In the genomic region with DNA sequence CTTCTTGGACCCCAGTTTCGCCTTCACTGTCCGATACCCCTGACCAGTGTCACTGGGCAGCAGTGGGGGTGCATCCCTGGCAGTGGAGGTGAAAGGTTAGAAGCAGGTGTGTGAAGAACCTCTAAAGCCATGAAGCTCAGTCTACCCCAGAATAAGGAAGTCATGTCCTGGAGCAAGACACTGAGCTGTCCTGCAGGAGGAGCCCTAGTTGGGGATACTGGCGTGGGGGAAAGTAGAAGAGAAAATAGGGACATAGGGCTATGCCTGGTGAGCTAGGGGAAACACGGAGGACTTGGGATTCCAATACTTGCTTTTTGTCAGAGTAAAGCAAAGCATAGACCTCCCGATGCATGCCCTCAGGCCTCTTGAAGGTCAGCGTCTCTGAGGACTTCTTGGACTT, we compare ENCODE assay signal across 9 mouse cellular contexts. TPM values are rescaled to one million over a fixed set of nuclear protein-coding genes. Genes with fewer than 3 reads are reported as not detected.
DNase-seq lines count a peak whose midpoint lies in the region; ATAC-seq and TF ChIP-seq lines count a peak whose summit lies in the region.
"Had no signal": no experiment of that assay in that cellular context is flagged by ENCODE, and none has a peak within 500 bp of the region (broad histone marks: within the 10 kb centered on the region; RNA-seq: fewer than 3 reads in every experiment).

No protein-coding gene starts in this region.

- H3K9me3 ChIP-seq in kidney, postnatal 0 days (replicated peaks; ENCODE audit: low read length), result no peaks in the 10 kb centered on the region
- no peaks in the 10 kb centered on the region for H3K9me3 ChIP-seq in hindbrain, embryonic 14.5 days (ENCODE audit: control insufficient read depth, low read length)
- H3K9me3 ChIP-seq in midbrain, embryonic 14.5 days (ENCODE audit: control insufficient read depth, low read length), result no peaks in the 10 kb centered on the region

- no peak; the same call in 1 of the 2 replicates for TF ChIP-seq CTCF in kidney, postnatal 0 days (IDR thresholded peaks at IDR 0.05; ENCODE audit: low read depth)
- no peak for TF ChIP-seq CTCF in bone marrow macrophage, adult 2 months (IDR thresholded peaks at IDR 0.05; ENCODE audit: low read depth, low read length)

- WGBS in kidney, postnatal 0 days, result 74% methylated on average over 6 of the region's 6 CpGs
- WGBS in hindbrain, embryonic 14.5 days, result 81% methylated on average over 6 of the region's 6 CpGs
- 77% methylated on average over 6 of the region's 6 CpGs for WGBS in midbrain, embryonic 14.5 days

- no peaks in the 10 kb centered on the region for H3K27me3 ChIP-seq in kidney, postnatal 0 days (ENCODE audit: insufficient read depth, low read length)
- no peaks in the 10 kb centered on the region for H3K27me3 ChIP-seq in hindbrain, embryonic 14.5 days (ENCODE audit: control insufficient read depth, insufficient read depth, low read length)
- H3K27me3 ChIP-seq in midbrain, embryonic 14.5 days (ENCODE audit: control insufficient read depth, insufficient read depth, low read length), result no peaks in the 10 kb centered on the region

- peak overlapping the region; percentile 92 for H3K4me2 ChIP-seq in kidney, postnatal 0 days (ENCODE audit: low read length)
- peak overlapping the region; percentile 95 for H3K4me2 ChIP-seq in hindbrain, embryonic 14.5 days (replicated peaks)
- H3K4me2 ChIP-seq in midbrain, embryonic 14.5 days (ENCODE audit: low read length), result peak overlapping the region; percentile 90; the same call in 1 of the 2 replicates

- H3K4me3 ChIP-seq in kidney, postnatal 0 days (replicated peaks; ENCODE audit: low read depth, low read length), result peak overlapping the region; percentile 95
- H3K4me3 ChIP-seq in bone marrow macrophage, adult 2 months (ENCODE audit: insufficient read depth, low read length), result peak overlapping the region; percentile 100
- H3K4me3 ChIP-seq in hindbrain, embryonic 14.5 days (replicated peaks; ENCODE audit: low read length), result peak overlapping the region; percentile 83; the same call in 1 of the 2 replicates
- peak overlapping the region; percentile 55; the same call in 1 of the 2 replicates for H3K4me3 ChIP-seq in midbrain, embryonic 14.5 days (replicated peaks; ENCODE audit: low read depth, low read length)

- peak overlapping the region; percentile 86; the same call in 1 of the 2 replicates for H3K9ac ChIP-seq in kidney, postnatal 0 days (ENCODE audit: low read depth, low read length)
- no peak overlapping the region for H3K9ac ChIP-seq in hindbrain, embryonic 14.5 days
- H3K9ac ChIP-seq in midbrain, embryonic 14.5 days (replicated peaks; ENCODE audit: low read length), result no peak overlapping the region

- DNase-seq in kidney, postnatal 0 days (ENCODE audit: low spot score), result no peak
- no peak for DNase-seq in kidney, adult 9 months
- no peak for DNase-seq in hindbrain, embryonic 14.5 days (ENCODE audit: low spot score)
- DNase-seq in midbrain, embryonic 14.5 days, result no peak
- DNase-seq in left cerebral cortex, adult 8-10 months (ENCODE audit: low spot score in 2 of 2), result no peak
- no peak for DNase-seq in kidney, postnatal 4 days
- no peak for DNase-seq in adrenal gland, postnatal 14 days
- DNase-seq: adrenal gland, postnatal 25 days had no signal

- peaks cover 5% of the 10 kb centered on the region; the same call in 1 of the 2 replicates for H3K4me1 ChIP-seq in kidney, postnatal 0 days (replicated peaks; ENCODE audit: insufficient read depth, low read length)
- no peaks in the 10 kb centered on the region for H3K4me1 ChIP-seq in bone marrow macrophage, adult 2 months (ENCODE audit: control insufficient read depth, insufficient read depth, low read length)
- H3K4me1 ChIP-seq in hindbrain, embryonic 14.5 days (replicated peaks; ENCODE audit: control insufficient read depth, insufficient read depth, low read length), result peaks cover 14% of the 10 kb centered on the region; the same call in 1 of the 2 replicates
- H3K4me1 ChIP-seq in midbrain, embryonic 14.5 days (ENCODE audit: control insufficient read depth, insufficient read depth, low read length), result peaks cover 6% of the 10 kb centered on the region

- H3K36me3 ChIP-seq in kidney, postnatal 0 days (ENCODE audit: insufficient read depth, low read length), result peaks cover 33% of the 10 kb centered on the region
- peaks cover 46% of the 10 kb centered on the region for H3K36me3 ChIP-seq in hindbrain, embryonic 14.5 days (replicated peaks; ENCODE audit: control insufficient read depth, insufficient read depth)
- peaks cover 40% of the 10 kb centered on the region for H3K36me3 ChIP-seq in midbrain, embryonic 14.5 days (ENCODE audit: control insufficient read depth, insufficient read depth, low read length)

- TF ChIP-seq POLR2A in bone marrow macrophage, adult 2 months (IDR thresholded peaks at IDR 0.05; ENCODE audit: borderline replicate concordance, low read depth, low read length), result no peak

- no peak for ATAC-seq in kidney, postnatal 0 days (replicated peaks; ENCODE audit: low FRiP score, low read depth)
- no peak for ATAC-seq in hindbrain, embryonic 14.5 days (ENCODE audit: low FRiP score)
- no peak for ATAC-seq in midbrain, embryonic 14.5 days (ENCODE audit: low FRiP score, low TSS enrichment)

- H3K27ac ChIP-seq in kidney, postnatal 0 days, result no peak overlapping the region
- no peak overlapping the region for H3K27ac ChIP-seq in bone marrow macrophage, adult 2 months (ENCODE audit: insufficient read depth, low read depth, low read length)
- H3K27ac ChIP-seq in hindbrain, embryonic 14.5 days, result no peak overlapping the region
- H3K27ac ChIP-seq in midbrain, embryonic 14.5 days (replicated peaks; ENCODE audit: low read depth, low read length), result no peak overlapping the region

RNA-seq across cellular contexts. Expression of gene Dmap1, which starts 1.1 kb away (rescaled TPM):
- polyA plus RNA-seq in kidney, postnatal 0 days (2015; fragmentation: Nextera tagmentation; extraction: Ambion mirVana), result 46.6 and 49.3 TPM in 2 replicates
- 17.9 and 21.7 TPM in 2 replicates for polyA plus RNA-seq in bone marrow macrophage, adult 2 months (2012; ENCODE audit: insufficient read depth, insufficient read length, missing spikeins)
- polyA plus RNA-seq in hindbrain, embryonic 14.5 days (2014; fragmentation: Nextera tagmentation; extraction: Ambion mirVana), result 82.0 and 85.4 TPM in 2 replicates
- polyA plus RNA-seq in midbrain, embryonic 14.5 days (2014; fragmentation: Nextera tagmentation; extraction: Ambion mirVana), result 86.6 and 91.5 TPM in 2 replicates
- 10 to 100 TPM; 39.4 to 44.3 (median 41.7) TPM for total RNA-seq in left cerebral cortex, adult 8-10 months (2022)
- total RNA-seq in adrenal gland, postnatal 14 days (2021), result 21.4 and 27.5 TPM in 2 replicates

RNA-seq across cellular contexts. Expression of gene Gm12845, which starts 43.2 kb away (rescaled TPM):
- polyA plus RNA-seq in kidney, postnatal 0 days (2015; fragmentation: Nextera tagmentation; extraction: Ambion mirVana), result not detected in 2 replicates
- not detected in 2 replicates for polyA plus RNA-seq in bone marrow macrophage, adult 2 months (2012; ENCODE audit: insufficient read depth, insufficient read length, missing spikeins)
- polyA plus RNA-seq in hindbrain, embryonic 14.5 days (2014; fragmentation: Nextera tagmentation; extraction: Ambion mirVana), result not detected in 2 replicates
- polyA plus RNA-seq in midbrain, embryonic 14.5 days (2014; fragmentation: Nextera tagmentation; extraction: Ambion mirVana), result not detected in 2 replicates
- total RNA-seq in left cerebral cortex, adult 8-10 months (2022), result not detected
- not detected in 2 replicates for total RNA-seq in adrenal gland, postnatal 14 days (2021)
- total RNA-seq: adrenal gland, postnatal 25 days had no signal
